Mouse (Mus musculus): ENCODE measurements around the gene 2010005H15Rik.
"Not testable (repeated sequence)": the region's sequence is repeated elsewhere in the genome, so short reads cannot be mapped to it uniquely, and the experiment has no call there.

The 2010005H15Rik gene

DNA sequence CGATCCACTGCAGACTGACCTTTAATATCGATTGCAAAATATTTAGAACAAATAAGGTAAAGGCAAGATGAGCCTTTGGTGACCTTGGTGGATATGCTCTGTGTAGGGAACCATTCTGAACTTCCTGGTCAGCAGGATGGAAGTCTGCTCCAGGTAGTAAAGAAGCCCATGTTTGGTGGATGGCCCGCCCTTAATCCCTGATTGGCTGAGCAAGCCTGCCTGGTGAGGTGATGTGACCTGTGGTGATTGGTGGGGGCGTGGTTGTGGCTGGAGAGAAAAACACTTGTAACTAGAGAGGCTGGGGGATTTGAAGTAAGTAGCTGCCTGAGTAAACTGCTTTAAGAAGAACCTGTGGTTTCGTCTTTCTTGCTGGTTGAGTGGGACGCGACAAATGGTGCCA, at the start of gene 2010005H15Rik:
Gene 2010005H15Rik, plus strand, starts transcription at position 301 of the 400 bp plus-strand sequence.
- DNase-seq (ENCODE audit: low spot score in 2 of 2), result not testable (repeated sequence)

GRCm38 (mm10) chr16:36176108-36176507, 45.2 kb upstream of the 2010005H15Rik start:
- no peak for DNase-seq (ENCODE audit: low spot score in 2 of 2)

- DNase-seq (ENCODE audit: low spot score in 2 of 2), result no peak
These were observed 41.4 kb upstream of the 2010005H15Rik start for GRCm38 (mm10) chr16:36179910-36180309.

DNA sequence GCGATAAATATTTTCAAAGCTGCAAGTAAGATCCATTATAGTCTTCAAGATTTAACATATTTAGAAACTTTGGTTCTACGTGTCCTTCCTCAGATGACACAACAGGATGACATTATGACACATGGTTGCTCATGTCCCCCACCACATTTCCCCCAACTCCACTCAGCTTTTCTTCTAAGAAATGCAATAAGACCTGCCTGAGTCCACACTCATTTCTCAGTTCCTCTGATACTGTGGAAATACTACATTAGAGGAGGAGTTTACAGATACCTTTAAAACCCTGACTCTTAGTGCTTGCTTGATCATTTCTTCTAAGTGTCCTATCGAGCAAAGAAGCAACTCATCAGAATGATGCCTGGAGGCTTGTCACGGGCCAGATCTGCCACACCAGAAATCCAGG, 37.4 kb upstream of the 2010005H15Rik start, which contains the start of gene Gm5483:
Gene Gm5483, plus strand, starts transcription at position 301 of the 400 bp plus-strand sequence.
- not testable (repeated sequence) for DNase-seq (ENCODE audit: low spot score in 2 of 2)

DNA sequence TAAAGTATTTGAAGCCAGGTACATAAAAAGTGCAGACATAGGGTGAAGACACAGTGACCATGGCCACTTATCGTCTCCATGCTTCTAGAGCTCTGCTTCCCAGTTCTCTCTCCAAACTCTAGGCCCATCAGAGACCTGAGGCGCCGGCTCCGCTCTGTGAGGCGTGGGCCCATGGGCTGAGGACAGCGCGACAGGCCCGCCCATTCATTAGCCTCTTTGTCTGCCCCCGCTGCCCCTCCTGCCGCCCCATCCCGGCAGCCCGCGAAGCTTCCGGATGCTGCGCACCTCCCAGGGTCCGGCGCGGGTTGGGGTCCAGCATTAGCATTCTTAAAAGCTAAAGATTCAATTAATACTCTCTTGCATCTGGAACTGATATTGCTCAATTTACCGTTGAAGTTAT, 22.0 kb upstream of the 2010005H15Rik start:
- no peak for DNase-seq (ENCODE audit: low spot score in 2 of 2)

DNA sequence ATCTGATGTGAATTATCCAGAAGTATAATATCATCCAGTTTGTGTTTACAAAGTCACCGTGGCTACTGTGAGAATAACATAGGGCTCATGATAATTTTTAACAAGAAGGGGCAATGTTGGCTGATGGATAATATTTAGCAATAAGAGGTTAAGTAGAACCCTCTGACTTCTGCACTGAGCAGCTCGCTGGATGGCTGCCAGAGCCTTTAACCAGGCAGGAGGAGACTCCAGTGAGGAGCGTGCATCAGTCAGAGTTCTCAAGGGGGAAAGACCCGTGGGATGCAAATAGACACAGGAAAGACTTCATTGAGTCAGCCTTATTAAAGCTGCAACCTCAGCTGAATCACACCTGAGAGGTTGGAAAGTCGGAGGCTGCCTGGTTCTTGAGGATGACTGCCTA, 17.4 kb upstream of the 2010005H15Rik start:
- DNase-seq (ENCODE audit: low spot score in 2 of 2), result no peak

DNA sequence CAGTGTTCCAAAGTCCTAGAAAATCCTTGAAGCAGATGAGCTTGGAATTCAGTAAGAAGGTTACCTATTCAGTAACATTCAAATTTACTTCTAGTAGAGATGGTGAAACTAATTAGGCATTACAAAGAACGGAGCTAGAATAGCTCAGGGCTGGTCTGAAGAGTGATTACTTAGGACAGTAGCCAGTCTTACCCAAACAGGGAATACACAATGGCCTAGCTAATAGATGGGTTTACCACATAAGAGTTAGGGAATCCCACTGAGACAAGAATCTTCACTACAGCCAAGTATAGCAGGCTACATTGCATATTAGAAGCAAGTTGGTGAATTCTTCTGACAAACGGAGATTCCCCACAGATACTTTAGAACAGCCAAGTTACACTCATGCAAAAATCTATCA, 15.6 kb upstream of the 2010005H15Rik start:
- DNase-seq (ENCODE audit: low spot score in 2 of 2), result not testable (repeated sequence)

DNA sequence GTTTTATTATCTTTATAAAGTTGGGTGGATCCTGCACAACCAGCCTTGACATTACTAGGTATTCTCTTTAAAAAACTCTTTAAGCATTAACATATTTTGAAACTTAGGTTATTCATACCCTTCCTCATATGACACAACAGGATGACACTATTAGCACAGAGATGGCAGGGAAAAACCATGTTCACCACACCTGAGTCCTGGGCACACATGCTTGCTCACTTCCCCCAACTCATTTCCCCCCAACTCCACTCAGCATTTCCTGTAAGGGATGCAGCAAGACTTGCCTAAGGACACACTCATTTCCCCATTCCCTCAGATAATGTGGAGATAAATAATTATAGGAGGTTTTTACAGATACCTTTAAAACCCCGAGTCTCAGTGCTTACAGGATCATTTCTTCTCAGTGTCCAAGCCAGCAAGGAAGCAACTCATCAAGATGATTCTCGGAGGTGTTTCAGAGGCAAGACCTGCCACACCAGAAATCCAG, 11.3 kb upstream of the 2010005H15Rik start, which contains the start of gene Gm5416:
Gene Gm5416, plus strand, starts transcription at position 437 of the 487 bp plus-strand sequence.
- DNase-seq (ENCODE audit: low spot score in 2 of 2), result no peak

GRCm38 (mm10) chr16:36260585-36260984, 39.3 kb downstream of the 2010005H15Rik start:
- DNase-seq (ENCODE audit: low spot score in 2 of 2), result not testable (repeated sequence)

GRCm38 (mm10) chr16:36276796-36277195, 55.5 kb downstream of the 2010005H15Rik start, which contains the start of gene Stfa1:
Gene Stfa1 (plus strand): TSS chr16:36276951.
- not testable (repeated sequence) for DNase-seq (ENCODE audit: low spot score in 2 of 2)

- no peak for DNase-seq (ENCODE audit: low spot score in 2 of 2)
These were observed 67.9 kb downstream of the 2010005H15Rik start for GRCm38 (mm10) chr16:36289140-36289539.

Data from right cerebral cortex, adult 2 months (tissue).